Mouse (Mus musculus) embryonic facial prominence, embryonic 10.5 days (tissue): ENCODE measurements at regions not wholly inside any gene's neighbourhood (a gene's known extent, or its start where the extent isn't known, plus 50 kb on each side); places are given as distances from the start of the nearest gene placed in this dataset.
"Not testable (repeated sequence)": the region's sequence is repeated elsewhere in the genome, so short reads cannot be mapped to it uniquely, and the experiment has no call there.

Experiments used
- DNase-seq: peaks from one replicate; pipeline ENCODE4 v3.0.0-alpha.2; 2017; ENCODE audit warnings: low spot score
- H3K27ac ChIP-seq: fragments of 300-500 bp; sonication (generic); replicated peaks from 2 replicates; pipeline ENCODE4 v1.5.1; 2016; ENCODE audit warnings: mild to moderate bottlenecking
- H3K27me3 ChIP-seq: fragments of 300-500 bp; sonication (generic); replicated peaks from 2 replicates; pipeline ENCODE4 v1.6.1; 2016; ENCODE audit warnings: low read depth, mild to moderate bottlenecking; ENCODE audit not compliant: poor library complexity, severe bottlenecking
- H3K36me3 ChIP-seq: fragments of 300-500 bp; sonication (generic); replicated peaks from 2 replicates; pipeline ENCODE4 v1.6.1; 2016; ENCODE audit warnings: mild to moderate bottlenecking, moderate library complexity
- H3K4me1 ChIP-seq: fragments of 300-500 bp; sonication (generic); 2 replicates; pipeline ENCODE4 v1.6.1; 2016
- H3K4me3 ChIP-seq: fragments of 300-500 bp; sonication (generic); 2 replicates; pipeline ENCODE4 v1.5.1; 2016; ENCODE audit warnings: mild to moderate bottlenecking, moderate library complexity
- H3K9me3 ChIP-seq: fragments of 300-500 bp; sonication (generic); 2 replicates; pipeline ENCODE4 v1.6.1; 2016; ENCODE audit warnings: mild to moderate bottlenecking
- WGBS: fragments of 180-500 bp; shearing (Covaris S2); methylation state at CpG from one replicate; pipeline ENCODE4 v1.1.7; 2016; 5-methylcytosine and 5-hydroxymethylcytosine counted together

DNA sequence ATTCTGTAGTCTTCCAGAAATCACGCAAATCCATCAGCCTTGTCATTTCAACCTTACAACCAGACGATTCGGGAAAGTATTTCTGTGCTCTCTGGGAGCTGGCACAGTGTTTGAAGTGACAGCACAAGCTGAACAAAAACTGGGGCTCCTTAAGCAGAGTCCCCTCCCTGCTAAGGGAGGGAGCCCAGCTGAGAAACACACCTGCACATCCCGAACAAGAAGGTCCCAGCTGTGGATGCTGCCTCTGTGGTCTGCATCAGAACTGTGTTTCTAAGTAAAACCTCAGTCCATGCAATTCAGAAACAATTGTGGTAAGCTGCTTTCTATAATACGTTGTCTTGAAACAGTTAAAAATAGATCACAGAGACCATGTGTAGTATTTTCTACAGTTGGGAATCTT lies 693.8 kb downstream of the Dad1 start:
- not testable (repeated sequence) for H3K27ac ChIP-seq, H3K36me3 ChIP-seq, H3K9me3 ChIP-seq, DNase-seq, H3K27me3 ChIP-seq, H3K4me1 ChIP-seq, H3K4me3 ChIP-seq
- 86% methylated on average over 5 of the region's 5 CpGs for WGBS

DNA sequence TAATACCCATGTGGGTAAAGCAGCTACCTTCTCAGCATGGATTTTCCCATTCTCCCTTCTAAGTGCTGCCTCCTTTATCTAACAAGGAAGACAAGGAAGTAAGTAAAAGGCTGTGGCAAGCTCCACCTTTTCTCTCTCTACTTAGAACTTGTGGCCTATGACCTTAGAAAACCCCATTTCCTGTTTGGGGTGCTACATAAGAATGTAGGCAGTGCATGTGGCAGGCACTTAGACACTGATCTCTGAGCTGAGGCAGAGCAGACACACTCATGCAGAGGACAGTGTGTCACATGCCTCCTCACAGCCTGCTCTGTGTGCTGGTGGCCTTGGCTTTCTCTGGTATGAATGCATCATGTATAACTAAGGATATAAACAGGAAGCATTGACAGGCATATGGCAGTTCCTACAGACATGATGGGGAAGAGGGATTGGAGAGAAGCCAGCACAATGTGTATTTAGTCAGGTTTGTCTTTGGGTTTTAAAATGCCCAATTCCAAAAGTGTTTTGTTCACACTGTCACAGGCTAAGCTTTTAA lies 694.5 kb downstream of the Dad1 start:
- not testable (repeated sequence) for H3K27me3 ChIP-seq, H3K9me3 ChIP-seq, H3K36me3 ChIP-seq, H3K4me1 ChIP-seq, H3K27ac ChIP-seq, DNase-seq, H3K4me3 ChIP-seq

DNA sequence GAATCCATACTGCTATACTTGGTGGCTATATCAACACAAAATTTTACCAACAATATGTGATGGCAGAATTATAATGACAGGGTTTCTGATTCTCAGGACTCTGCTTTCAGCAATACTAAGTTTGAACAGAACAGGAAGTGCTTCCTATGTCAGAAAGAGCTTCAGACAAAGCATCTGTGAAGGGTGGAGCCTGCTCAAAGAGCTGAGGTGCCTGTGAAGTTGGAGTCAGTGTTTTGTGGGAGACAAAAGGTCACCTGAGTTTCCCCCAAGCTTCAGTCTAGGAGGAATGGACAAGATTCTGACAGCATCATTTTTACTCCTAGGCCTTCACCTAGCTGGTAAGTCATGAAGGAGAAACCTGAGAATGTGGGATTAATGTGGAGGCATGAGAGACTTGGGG lies 700.1 kb downstream of the Dad1 start:
- Histone ChIP-seq H3K27ac (no peak overlapping the region), H3K27me3 (no peaks in the 10 kb centered on the region), H3K36me3 (no peaks in the 10 kb centered on the region), H3K4me1 (no peaks in the 10 kb centered on the region), H3K4me3 (no peak overlapping the region), H3K9me3 (no peaks in the 10 kb centered on the region)
- DNase-seq = no peak

DNA sequence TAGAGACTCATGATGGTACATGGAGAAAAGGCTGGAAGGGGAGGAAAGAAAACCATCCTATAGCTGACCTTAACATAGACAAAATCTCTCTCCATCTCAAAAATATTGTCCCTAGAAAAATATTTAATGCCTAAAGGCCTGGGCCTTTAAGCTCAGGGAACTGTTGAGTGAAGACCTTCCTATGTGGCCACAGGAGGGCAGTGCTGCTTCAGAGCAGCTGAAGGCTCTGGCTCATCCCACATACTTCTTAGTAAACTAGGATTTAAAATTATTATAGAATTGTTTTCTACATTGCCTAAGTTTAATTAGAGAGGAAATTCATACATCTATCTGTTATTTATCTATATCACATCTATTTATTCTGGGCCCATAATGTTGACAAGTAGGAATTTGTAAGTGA lies 706.5 kb downstream of the Dad1 start:
- DNase-seq, H3K36me3 ChIP-seq, H3K4me1 ChIP-seq, H3K27ac ChIP-seq, H3K27me3 ChIP-seq, H3K9me3 ChIP-seq, H3K4me3 ChIP-seq: not testable (repeated sequence)

DNA sequence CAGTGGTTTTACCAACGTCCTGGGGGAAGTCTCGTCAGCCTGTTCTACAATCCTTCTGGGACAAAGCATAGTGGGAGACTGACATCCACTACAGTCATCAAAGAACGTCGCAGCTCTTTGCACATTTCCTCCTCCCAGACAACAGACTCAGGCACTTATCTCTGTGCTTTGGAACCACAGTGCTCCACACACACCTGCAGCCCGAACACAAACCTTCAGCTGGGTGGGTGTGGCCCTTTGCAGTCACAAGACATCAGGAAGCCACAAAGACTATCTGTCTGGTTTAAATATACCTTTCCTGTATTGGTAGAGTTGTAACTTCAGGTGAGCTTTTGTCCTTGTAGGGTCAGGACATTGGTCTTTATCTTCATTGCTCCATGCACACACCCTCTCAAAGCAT lies 708.6 kb downstream of the Dad1 start:
- H3K9me3 ChIP-seq = no peaks in the 10 kb centered on the region
- no peak for DNase-seq
- no peak overlapping the region for H3K4me3 ChIP-seq
- no peaks in the 10 kb centered on the region for H3K27me3 ChIP-seq
- 70% methylated on average over 5 of the region's 5 CpGs for WGBS
- no peaks in the 10 kb centered on the region for H3K4me1 ChIP-seq
- H3K36me3 ChIP-seq = no peaks in the 10 kb centered on the region
- H3K27ac ChIP-seq = no peak overlapping the region

DNA sequence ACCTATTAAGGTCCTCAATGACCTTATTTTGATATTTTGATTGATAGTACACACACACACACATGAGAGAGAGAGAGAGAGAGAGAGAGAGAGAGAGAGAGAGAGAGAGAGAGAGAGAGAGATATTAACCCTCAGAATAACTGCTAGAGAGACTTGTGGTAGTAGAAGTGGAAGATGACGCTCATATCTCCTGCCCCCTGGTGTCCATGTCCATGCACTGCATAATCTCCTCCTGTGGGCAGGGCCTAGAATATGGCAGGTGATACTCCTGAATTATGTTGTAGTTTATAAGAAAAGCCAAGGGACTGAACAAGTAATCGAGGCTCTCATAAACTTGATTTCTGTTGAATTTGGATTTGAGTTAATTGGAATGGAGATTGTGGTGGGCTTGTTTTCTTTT lies 712.3 kb downstream of the Dad1 start:
- H3K27ac ChIP-seq, H3K27me3 ChIP-seq, H3K4me3 ChIP-seq, H3K36me3 ChIP-seq, H3K4me1 ChIP-seq, H3K9me3 ChIP-seq: not testable (repeated sequence)
- peak; percentile 13 for DNase-seq
- WGBS = 57% methylated on average over 2 of the region's 2 CpGs

DNA sequence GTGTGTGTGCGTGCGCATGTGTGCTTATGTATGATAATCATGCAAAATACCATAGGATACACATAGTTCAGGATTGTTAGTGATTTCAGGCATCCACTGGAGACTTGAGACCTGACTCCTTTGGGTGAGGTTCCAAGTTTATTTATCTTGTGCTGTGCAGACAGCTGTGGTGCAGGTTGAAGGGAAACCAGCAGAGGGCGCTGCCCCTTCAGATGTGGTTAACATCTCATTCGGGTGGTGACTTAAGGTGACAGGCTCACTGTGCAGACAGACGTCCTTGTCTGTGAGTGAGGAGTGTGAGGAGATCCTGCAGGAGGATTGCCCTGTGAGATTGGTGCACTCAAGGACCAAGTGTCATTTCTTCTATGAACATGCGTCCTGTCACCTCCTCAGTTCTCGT lies 716.0 kb downstream of the Dad1 start:
- not testable (repeated sequence) for H3K9me3 ChIP-seq, H3K4me3 ChIP-seq, H3K4me1 ChIP-seq, H3K36me3 ChIP-seq, H3K27ac ChIP-seq, DNase-seq, H3K27me3 ChIP-seq
- 56% methylated on average over 7 of the region's 7 CpGs for WGBS

DNA sequence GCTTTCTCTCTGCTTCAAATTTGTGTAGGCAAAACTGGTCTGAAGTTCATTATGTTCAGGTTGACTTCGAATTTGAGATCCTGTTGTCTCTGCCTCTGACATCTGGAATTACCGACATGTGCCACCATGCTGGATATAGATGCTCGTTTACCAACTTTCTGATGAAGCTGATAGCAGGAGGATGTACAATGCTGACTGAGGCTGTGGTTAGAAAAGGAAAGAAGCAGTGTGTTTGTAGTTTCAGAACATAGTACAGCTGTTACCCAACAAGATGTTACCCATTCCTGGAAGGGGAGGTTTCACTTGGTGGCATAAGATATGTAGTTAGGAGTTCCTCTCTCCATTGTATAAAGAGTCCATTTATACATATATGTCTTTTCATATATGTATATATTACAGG lies 730.5 kb downstream of the Dad1 start:
- not testable (repeated sequence) for H3K9me3 ChIP-seq, H3K36me3 ChIP-seq, H3K27me3 ChIP-seq, H3K4me3 ChIP-seq, H3K27ac ChIP-seq, H3K4me1 ChIP-seq, DNase-seq
- no CpG with 5 or more reads among the region's 3 CpGs for WGBS

DNA sequence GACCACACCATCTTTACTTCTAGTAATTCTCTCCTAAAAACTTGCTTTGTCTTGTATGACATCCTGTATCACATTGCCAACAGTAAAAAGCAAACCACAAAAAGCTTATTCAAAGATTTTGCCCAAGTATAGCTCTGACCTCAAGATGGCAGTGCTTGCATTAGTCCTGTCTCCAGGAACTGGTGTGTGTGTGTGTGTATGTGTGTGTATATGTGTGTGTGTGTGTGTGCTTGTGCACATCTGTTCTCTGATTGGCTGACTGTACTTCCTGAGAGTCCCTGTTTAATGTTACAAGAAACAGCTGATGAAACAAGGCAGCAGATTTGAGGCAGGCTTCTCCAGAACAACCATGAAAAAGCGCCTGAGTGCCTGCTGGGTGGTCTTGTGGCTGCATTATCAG lies 735.0 kb downstream of the Dad1 start:
- not testable (repeated sequence) for H3K4me3 ChIP-seq, H3K27me3 ChIP-seq, DNase-seq, H3K27ac ChIP-seq, H3K36me3 ChIP-seq, H3K4me1 ChIP-seq, H3K9me3 ChIP-seq
- no CpG with 5 or more reads among the region's 1 CpGs for whole genome bisulfite sequencing

DNA sequence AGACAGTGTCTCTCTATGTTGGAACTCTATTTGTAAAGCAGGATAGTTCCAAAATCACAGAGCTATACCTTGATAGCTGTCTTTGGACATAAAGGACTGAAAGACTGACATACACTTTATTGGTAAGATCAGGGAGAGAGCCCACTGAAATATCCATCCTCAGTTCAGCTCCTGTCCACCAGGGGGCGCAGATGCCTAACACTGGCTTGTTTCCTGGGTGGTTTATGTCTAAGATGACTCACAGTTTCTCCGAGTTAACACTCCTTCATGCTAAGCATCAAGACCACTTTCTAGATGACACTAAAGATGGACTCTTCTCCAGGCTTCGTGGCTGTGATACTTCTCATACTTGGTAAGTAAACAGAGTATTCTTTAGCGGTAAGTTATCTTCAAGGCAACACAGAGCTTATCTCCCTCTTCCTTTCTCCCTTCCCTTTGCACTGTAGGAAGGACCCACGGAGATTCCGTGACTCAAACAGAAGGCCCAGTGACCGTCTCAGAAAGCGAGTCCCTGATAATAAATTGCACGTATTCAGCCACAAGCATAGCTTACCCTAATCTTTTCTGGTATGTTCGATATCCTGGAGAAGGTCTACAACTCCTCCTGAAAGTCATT lies 737.2 kb downstream of the Dad1 start:
- H3K9me3 ChIP-seq, H3K36me3 ChIP-seq, H3K27me3 ChIP-seq, DNase-seq, H3K4me1 ChIP-seq, H3K4me3 ChIP-seq, H3K27ac ChIP-seq: not testable (repeated sequence)
- WGBS = no CpG with 5 or more reads among the region's 10 CpGs

DNA sequence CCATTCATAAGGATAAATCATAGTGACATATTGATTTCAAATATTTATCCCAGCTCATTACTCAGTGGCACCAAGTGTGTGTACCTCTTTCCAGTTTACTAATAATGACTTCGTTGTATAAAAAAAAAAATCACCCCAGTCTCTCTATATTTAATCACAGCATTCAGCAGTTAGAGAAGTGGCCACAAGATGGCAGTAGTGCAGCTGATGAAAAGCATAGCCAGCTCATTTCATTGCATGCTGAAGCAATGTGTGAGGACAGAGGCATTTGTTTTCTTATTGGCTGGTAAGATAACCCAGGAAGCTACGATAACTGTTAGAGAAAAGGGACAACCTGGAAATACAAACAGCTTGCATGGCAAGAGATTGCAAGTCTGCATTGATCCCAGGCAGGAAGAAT lies 748.5 kb downstream of the Dad1 start:
- DNase-seq = peak; percentile 9
- H3K27ac ChIP-seq, H3K9me3 ChIP-seq, H3K36me3 ChIP-seq, H3K4me3 ChIP-seq, H3K4me1 ChIP-seq, H3K27me3 ChIP-seq: not testable (repeated sequence)
- WGBS = 53% methylated on average over 2 of the region's 2 CpGs

DNA sequence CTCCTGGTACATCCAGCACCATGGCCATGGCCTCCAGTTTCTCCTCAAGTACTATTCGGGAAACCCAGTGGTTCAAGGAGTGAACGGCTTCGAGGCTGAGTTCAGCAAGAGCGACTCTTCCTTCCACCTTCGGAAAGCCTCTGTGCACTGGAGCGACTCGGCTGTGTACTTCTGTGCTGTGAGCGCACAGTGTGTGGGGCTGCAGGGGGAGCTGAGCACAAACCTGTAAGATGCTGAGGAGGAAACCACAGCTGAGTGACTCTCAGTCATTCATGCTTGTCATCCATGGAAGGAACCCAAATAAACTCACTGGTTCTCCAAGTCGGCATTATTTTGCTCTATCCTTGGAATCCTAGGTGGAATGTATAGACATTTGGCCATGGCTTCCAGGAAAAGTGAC lies 765.5 kb downstream of the Dad1 start:
- not testable (repeated sequence) for DNase-seq, H3K27me3 ChIP-seq, H3K4me3 ChIP-seq, H3K4me1 ChIP-seq, H3K27ac ChIP-seq, H3K9me3 ChIP-seq, H3K36me3 ChIP-seq
- WGBS = 93% methylated on average over 8 of the region's 9 CpGs

DNA sequence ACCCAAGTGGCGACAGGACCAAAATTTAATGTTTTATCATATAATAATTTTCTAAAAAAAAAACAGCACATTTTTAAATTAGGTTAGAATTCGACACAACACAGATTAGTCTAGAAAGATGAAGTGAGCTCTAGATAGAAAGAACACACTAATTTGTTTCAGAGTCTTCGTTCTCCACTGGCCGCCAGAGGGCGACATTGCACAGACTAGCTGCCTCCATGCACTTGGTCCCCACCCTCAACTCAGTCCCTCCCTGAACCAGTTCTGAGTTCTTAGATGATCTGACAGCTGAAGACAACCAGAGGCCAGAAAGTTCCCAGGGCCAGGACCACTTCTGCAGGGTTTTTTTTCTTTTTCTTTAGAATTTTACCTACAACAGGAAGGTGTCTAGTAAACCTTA lies 766.3 kb downstream of the Dad1 start:
- not testable (repeated sequence) for H3K4me1 ChIP-seq, H3K36me3 ChIP-seq, DNase-seq, H3K27me3 ChIP-seq, H3K4me3 ChIP-seq, H3K27ac ChIP-seq, H3K9me3 ChIP-seq
- 30% methylated on average over 5 of the region's 5 CpGs for WGBS

DNA sequence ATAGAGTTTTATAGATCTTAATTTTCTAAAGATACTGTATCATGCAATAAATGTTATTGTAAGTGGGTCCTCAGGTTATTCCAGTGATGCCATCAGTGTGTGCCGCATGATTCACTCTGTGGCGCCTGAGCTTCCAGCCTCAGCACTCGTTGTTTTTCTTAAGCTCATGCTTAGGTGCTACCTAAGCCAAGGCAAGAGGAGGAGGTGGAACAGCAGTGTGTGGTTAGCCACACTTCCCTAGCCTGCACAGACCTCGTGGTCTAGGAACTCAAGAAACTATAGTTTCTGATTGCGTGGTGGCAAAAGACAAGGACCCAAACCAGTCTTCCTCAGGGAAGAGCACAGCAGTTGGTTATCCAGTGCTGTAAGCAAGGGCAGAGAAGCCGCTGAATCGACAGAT lies 779.7 kb downstream of the Dad1 start:
- H3K9me3 ChIP-seq, H3K4me1 ChIP-seq, DNase-seq, H3K36me3 ChIP-seq, H3K4me3 ChIP-seq, H3K27ac ChIP-seq, H3K27me3 ChIP-seq: not testable (repeated sequence)
- WGBS = 88% methylated on average over 7 of the region's 7 CpGs
